Mouse (Mus musculus) midbrain, embryonic 11.5 days (tissue): ENCODE measurements around the gene Zdhhc20. TPM values are rescaled to one million over a fixed set of nuclear protein-coding genes. Genes with fewer than 3 reads are reported as not detected.
A peak's percentile ranks its signal among the peaks of the same experiment; 100 is the strongest.

Experiments used
- ATAC-seq: fragments of 200-750 bp; cut with Nextera tagmentation; 2 replicates; pipeline ENCODE4 v1.8.0; 2017; ENCODE audit warnings: moderate TSS enrichment, moderate library complexity; ENCODE audit not compliant: low FRiP score
- DNase-seq: peaks from one replicate; pipeline ENCODE4 v3.0.0; 2015; ENCODE audit warnings: low spot score; ENCODE audit errors: missing footprints
- H3K27ac ChIP-seq: fragments of 300-500 bp; sonication (generic); 2 replicates; pipeline ENCODE4 v1.5.1; 2014; ENCODE audit warnings: low read depth, low read length
- H3K27me3 ChIP-seq: fragments of 300-500 bp; sonication (generic); 2 replicates; pipeline ENCODE4 v1.6.1; 2014; ENCODE audit warnings: mild to moderate bottlenecking, low read length, moderate library complexity, mixed read lengths; ENCODE audit not compliant: control insufficient read depth, insufficient read depth
- H3K36me3 ChIP-seq: fragments of 300-500 bp; sonication (generic); 2 replicates; pipeline ENCODE4 v1.6.1; 2014; ENCODE audit warnings: mild to moderate bottlenecking, low read length, moderate library complexity, mixed read lengths; ENCODE audit not compliant: control insufficient read depth, insufficient read depth
- H3K4me1 ChIP-seq: fragments of 300-500 bp; sonication (generic); 2 replicates; pipeline ENCODE4 v1.6.1; 2014; ENCODE audit warnings: low read length; ENCODE audit not compliant: control insufficient read depth, insufficient read depth
- H3K4me2 ChIP-seq: fragments of 300-500 bp; sonication (generic); 2 replicates; pipeline ENCODE4 v1.6.1; 2014; ENCODE audit warnings: mild to moderate bottlenecking, moderate library complexity
- H3K4me3 ChIP-seq: fragments of 300-500 bp; sonication (generic); 2 replicates; pipeline ENCODE4 v1.5.1; 2014; ENCODE audit warnings: low read depth, low read length
- H3K9ac ChIP-seq: fragments of 300-500 bp; sonication (generic); 2 replicates; pipeline ENCODE4 v1.6.1; 2014; ENCODE audit warnings: low read length
- H3K9me3 ChIP-seq: fragments of 300-500 bp; sonication (generic); 2 replicates; pipeline ENCODE4 v1.6.1; 2016; ENCODE audit warnings: low read length; ENCODE audit not compliant: control insufficient read depth
- WGBS: fragments of 180-500 bp; shearing (Covaris S2); extraction: QIAGEN DNeasy Blood & Tissue Kit; methylation state at CpG from one replicate; pipeline ENCODE4 v1.1.7; 2014; 5-methylcytosine and 5-hydroxymethylcytosine counted together
- polyA plus RNA-seq: library from polyadenylated mRNA; unstranded; fragments of >200 nt; fragmentation: Nextera tagmentation; extraction: Ambion mirVana; gene quantifications from 2 replicates; pipeline ENCODE4 v1.2.1, GENCODE M21; 2014

Zdhhc20 gene
- polyA plus RNA-seq = 53.6 and 59.1 TPM in 2 replicates

DNA sequence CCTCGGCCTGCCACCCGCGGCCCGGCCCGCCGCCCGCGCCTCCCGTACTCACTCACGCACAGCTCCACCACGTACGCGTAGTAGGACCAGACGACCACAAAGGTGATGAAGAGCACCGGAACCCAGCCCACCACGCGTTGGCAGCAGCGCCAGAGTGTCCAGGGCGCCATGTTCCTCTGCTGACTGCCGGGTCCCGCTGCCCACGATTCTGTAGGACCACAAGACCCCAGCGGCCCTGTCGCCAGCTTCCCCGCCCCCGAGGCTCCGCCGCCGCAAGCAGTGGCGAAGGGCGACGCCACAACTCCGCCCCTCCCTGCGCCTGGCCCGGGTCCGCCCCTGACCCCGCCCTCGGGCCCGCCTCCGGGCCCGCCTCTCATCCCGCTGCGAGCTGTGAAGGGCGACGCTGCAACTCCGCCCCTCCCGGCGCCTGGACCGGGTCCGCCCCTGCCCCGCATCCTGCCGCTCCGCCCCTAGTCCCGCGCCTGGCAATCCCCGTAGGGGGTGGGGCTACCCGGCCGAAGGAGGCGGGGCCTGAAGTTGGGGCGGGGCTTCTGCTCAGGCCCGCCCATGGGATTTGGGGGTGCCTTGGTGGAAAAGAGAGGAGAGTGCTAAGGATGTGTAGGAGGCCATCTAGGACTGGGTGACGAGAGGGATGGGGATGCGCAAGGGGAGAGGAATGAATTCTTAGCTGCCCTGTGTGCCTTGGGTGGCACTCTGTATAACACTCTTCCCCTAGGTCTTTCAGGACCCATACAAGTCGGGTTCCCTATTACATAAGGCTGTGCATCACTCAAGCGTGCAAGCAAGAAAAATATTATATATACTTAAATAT lies at the start of gene Zdhhc20:
Zdhhc20 (minus strand) TSS at position 266 of the 832 bp plus-strand sequence.
- no peaks in the 10 kb centered on the region for H3K4me1 ChIP-seq
- WGBS = 4% methylated on average over 56 of the region's 65 CpGs
- peak within 1 kb of the TSS; percentile 94 for H3K4me3 ChIP-seq
- DNase-seq = peak; percentile 100
- peak within 1 kb of the TSS; percentile 52 for H3K4me2 ChIP-seq
- ATAC-seq = peak; percentile 97
- peak within 1 kb of the TSS; percentile 93 for H3K9ac ChIP-seq
- H3K27me3 ChIP-seq = no peaks in the 10 kb centered on the region
- no peaks in the 10 kb centered on the region for H3K9me3 ChIP-seq
- peak within 1 kb of the TSS; percentile 61 for H3K27ac ChIP-seq
- H3K36me3 ChIP-seq = no peaks in the 10 kb centered on the region

GRCm38 (mm10) chr14:57937297-57937696 lies 47.2 kb upstream of the Zdhhc20 start:
- no peaks in the 10 kb centered on the region for H3K9me3 ChIP-seq
- no peak overlapping the region for H3K4me2 ChIP-seq
- DNase-seq (no peak), ATAC-seq (no peak)
- no peaks in the 10 kb centered on the region for H3K36me3 ChIP-seq
- no peaks in the 10 kb centered on the region for H3K4me1 ChIP-seq
- WGBS = 92% methylated on average over 6 of the region's 6 CpGs
- H3K4me3 ChIP-seq = no peak overlapping the region
- no peaks in the 10 kb centered on the region for H3K27me3 ChIP-seq
- no peak overlapping the region for H3K27ac ChIP-seq
- H3K9ac ChIP-seq = no peak overlapping the region

DNA sequence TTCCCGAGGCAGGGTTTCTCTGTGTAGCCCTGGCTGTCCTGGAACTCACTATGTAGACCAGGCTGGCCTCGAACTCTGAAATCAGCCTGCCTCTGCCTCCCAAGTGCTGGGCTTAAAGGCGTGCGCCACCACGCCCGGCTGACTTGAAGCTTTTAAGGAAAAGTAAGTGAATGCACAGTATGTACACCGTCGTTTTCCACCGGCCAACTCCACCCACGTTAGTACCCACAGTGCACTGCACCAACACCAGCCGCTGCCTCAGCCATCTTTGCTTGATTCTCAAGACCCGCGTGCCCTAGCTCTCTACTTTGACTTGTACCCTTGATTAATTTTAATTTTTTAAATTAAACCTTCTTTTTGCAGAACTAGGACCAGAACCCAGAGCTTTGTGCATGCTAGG lies 44.6 kb upstream of the Zdhhc20 start:
- no peak overlapping the region for H3K4me3 ChIP-seq
- H3K27ac ChIP-seq = no peak overlapping the region
- H3K36me3 ChIP-seq = no peaks in the 10 kb centered on the region
- H3K4me2 ChIP-seq = no peak overlapping the region
- H3K4me1 ChIP-seq = no peaks in the 10 kb centered on the region
- no peak for ATAC-seq
- no peaks in the 10 kb centered on the region for H3K9me3 ChIP-seq
- H3K9ac ChIP-seq = no peak overlapping the region
- WGBS = 95% methylated on average over 13 of the region's 13 CpGs
- H3K27me3 ChIP-seq = no peaks in the 10 kb centered on the region
- DNase-seq = no peak

GRCm38 (mm10) chr14:57933608-57934007 lies 43.5 kb upstream of the Zdhhc20 start:
- ATAC-seq (no peak), DNase-seq (no peak)
- no peaks in the 10 kb centered on the region for H3K4me1 ChIP-seq
- H3K9me3 ChIP-seq = no peaks in the 10 kb centered on the region
- no peak overlapping the region for H3K9ac ChIP-seq
- H3K4me3 ChIP-seq = no peak overlapping the region
- H3K27me3 ChIP-seq = no peaks in the 10 kb centered on the region
- no peak overlapping the region for H3K4me2 ChIP-seq
- H3K36me3 ChIP-seq = no peaks in the 10 kb centered on the region
- H3K27ac ChIP-seq = no peak overlapping the region
- WGBS = 91% methylated on average over 7 of the region's 7 CpGs

DNA sequence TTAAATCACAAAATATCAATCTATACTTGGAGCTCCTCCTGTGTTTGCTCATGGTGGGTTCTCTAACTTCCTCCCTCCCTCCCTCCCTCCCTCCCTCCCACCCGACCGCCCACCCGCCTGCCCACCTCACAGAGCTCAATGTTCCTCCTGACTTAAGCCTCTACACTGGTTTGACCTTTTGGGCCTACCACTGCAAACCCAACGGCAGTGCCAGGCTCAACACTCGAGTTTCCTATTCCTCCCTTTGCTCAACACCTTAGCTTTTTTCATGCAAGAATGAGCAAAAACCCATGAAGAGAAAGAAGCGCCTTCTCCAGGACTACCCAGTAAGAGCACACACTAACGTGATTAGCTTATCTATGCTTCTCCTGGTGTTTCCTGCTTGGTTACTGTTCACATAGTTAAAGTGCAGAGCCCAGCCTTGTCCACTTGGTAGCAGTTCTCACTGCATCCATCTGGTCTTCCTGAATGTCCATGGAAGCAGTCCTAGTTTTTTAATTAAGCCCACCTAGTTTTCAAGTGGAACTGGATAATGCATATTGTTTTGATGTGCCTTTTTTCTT lies 42.9 kb upstream of the Zdhhc20 start:
- no peak overlapping the region for H3K4me3 ChIP-seq
- no peaks in the 10 kb centered on the region for H3K4me1 ChIP-seq
- no peaks in the 10 kb centered on the region for H3K27me3 ChIP-seq
- 53% methylated on average over 7 of the region's 7 CpGs for WGBS
- no peak overlapping the region for H3K4me2 ChIP-seq
- no peak overlapping the region for H3K27ac ChIP-seq
- no peaks in the 10 kb centered on the region for H3K9me3 ChIP-seq
- peak; percentile 69 for DNase-seq
- H3K9ac ChIP-seq = no peak overlapping the region
- no peaks in the 10 kb centered on the region for H3K36me3 ChIP-seq
- no peak for ATAC-seq

DNA sequence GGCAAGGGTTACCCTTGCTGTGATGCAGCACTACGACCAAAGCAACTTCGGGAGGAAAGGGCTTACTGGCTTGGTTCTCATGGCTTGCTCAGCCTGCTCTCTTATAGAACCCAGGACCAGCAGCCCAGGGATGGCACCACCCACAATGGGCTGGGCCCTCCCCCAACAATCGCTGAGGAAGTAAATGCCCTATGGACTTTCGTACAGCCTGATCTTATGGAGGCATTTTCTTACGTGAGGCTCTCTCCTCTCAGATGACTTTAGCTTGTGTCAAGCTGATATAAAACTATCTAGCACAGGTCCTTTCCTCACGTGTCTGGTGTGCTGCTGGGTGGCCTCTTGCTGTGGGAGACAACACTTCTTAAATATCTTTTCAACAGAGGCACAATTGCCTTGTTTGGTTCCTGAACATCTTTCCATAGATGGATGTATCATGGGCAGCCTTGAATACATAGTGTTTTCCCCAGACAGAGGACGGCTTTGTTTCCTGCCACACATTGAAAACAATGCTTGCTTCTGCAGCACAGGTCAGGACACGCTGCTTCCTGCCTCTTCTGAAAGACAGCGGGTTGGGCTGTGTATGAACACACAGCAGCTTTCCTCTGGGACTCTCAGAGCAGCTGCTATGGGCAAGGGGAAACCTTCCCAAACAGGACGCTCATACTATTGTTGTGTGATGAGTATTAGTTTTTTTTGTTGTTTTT lies 31.5 kb upstream of the Zdhhc20 start:
- Histone ChIP-seq H3K9ac (no peak overlapping the region; the same call in 1 of the 2 replicates), H3K4me1 (peaks cover 2% of the 10 kb centered on the region; the same call in 1 of the 2 replicates), H3K36me3 (no peaks in the 10 kb centered on the region), H3K4me3 (no peak overlapping the region), H3K9me3 (peaks cover 2% of the 10 kb centered on the region; the same call in 1 of the 2 replicates), H3K27ac (peak overlapping the region; percentile 40; the same call in 1 of the 2 replicates), H3K27me3 (no peaks in the 10 kb centered on the region), H3K4me2 (no peak overlapping the region)
- ATAC-seq (peak; percentile 55), DNase-seq (peak; percentile 85)
- 58% methylated on average over 10 of the region's 10 CpGs for WGBS

DNA sequence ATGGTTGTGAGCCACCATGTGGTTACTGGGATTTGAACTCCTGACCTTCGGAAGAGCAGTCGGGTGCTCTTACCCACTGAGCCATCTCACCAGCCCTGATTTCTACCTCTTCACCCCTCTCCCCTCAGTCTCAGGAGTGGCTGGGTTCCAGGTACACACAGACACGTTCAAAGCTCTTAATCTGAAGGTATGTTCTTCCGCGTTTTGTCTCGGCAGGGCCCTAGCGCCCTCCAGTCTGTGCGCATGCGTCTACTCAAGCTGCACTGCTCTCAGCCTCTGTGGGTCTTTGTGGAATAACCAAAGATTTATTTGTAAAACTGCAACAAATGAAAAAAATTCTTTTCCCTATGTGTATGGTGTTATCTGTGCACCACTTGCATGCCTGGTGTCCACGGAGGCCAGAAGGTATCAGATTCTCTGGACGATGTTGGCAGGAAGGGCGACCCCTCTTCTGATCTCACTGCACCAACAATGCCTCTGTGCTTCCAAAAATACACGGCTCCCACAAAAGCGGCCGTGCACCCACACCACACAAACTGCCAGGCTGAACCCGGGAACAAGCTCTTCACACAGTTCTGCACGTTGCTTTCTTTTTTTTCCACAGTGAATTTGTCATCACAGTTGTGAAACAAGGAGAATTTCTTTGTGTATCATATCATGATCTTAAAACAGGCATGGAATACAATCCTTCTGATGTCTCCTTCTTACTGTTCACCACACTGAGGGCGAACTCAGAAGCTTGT lies 30.7 kb upstream of the Zdhhc20 start:
- H3K4me3 ChIP-seq = no peak overlapping the region
- peaks cover 2% of the 10 kb centered on the region; the same call in 1 of the 2 replicates for H3K4me1 ChIP-seq
- H3K9me3 ChIP-seq = peaks cover 2% of the 10 kb centered on the region; the same call in 1 of the 2 replicates
- no peak overlapping the region for H3K4me2 ChIP-seq
- no peaks in the 10 kb centered on the region for H3K27me3 ChIP-seq
- no peak overlapping the region for H3K9ac ChIP-seq
- H3K36me3 ChIP-seq = no peaks in the 10 kb centered on the region
- WGBS = 88% methylated on average over 18 of the region's 18 CpGs
- H3K27ac ChIP-seq = no peak overlapping the region; the same call in 1 of the 2 replicates
- no peak for ATAC-seq
- no peak for DNase-seq

DNA sequence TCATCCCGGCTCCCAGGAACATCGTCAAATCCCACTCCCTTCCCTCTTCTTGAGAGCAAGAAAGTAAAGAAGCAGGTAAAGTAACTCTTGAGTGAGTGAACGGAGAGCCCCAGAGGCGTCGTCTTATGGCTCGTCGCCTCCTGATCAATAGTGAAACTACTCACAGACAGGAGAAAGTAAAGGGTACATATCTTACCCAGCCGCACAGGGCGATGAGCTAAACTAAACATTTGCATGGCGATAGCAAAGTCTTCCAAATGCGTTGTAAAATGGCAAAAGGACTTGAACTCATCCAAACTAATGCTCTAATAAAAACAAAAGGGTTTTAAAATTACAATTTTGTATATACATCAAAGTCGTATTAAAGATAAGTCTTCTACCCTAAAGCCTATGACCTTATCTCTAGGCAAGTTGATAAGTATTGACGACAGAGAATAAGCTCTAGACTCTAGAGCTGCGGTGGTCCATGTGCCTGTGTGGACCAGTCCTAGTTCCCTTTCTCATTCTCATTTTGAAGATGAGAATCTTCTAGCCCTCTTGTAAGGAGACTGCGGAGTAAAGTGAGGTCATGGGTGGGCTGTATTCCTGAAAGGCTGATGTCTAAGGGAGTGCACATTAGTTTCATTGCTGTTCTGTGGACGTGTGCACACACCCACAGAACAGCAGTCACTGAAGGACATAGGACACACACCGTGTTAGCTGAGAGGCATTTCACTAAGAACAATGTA lies 29.2 kb upstream of the Zdhhc20 start:
- peak; percentile 66 for DNase-seq
- H3K4me1 ChIP-seq = peaks cover 2% of the 10 kb centered on the region; the same call in 1 of the 2 replicates
- no peak overlapping the region for H3K27ac ChIP-seq
- no peak overlapping the region for H3K4me2 ChIP-seq
- no peak for ATAC-seq
- H3K9me3 ChIP-seq = peaks cover 2% of the 10 kb centered on the region; the same call in 1 of the 2 replicates
- 95% methylated on average over 17 of the region's 17 CpGs for WGBS
- H3K27me3 ChIP-seq = no peaks in the 10 kb centered on the region
- H3K4me3 ChIP-seq = no peak overlapping the region
- no peaks in the 10 kb centered on the region for H3K36me3 ChIP-seq
- H3K9ac ChIP-seq = no peak overlapping the region
